Mouse (Mus musculus): ENCODE measurements at regions not wholly inside any gene's neighbourhood (a gene's known extent, or its start where the extent isn't known, plus 50 kb on each side); places are given as distances from the start of the nearest gene placed in this dataset.

- TF ChIP-seq POLR2A (IDR thresholded peaks at IDR 0.05; ENCODE audit: control insufficient read depth, low read depth, low read length) (no peak), CTCF (IDR thresholded peaks at IDR 0.05; ENCODE audit: control insufficient read depth, insufficient read depth, insufficient replicate concordance, low read depth, low read length) (no peak)
Observed at GRCm38 (mm10) chr11:45087186-45087915, 470.2 kb downstream of the Ebf1 start.
